Mouse (Mus musculus) intestine, embryonic 14.5 days (tissue): ENCODE results near the gene Gm10273. TPM values are rescaled to one million over a fixed set of nuclear protein-coding genes. Genes with fewer than 3 reads are reported as not detected.
"Not testable (repeated sequence)": the region's sequence is repeated elsewhere in the genome, so short reads cannot be mapped to it uniquely, and the experiment has no call there.

Experiments used
- ATAC-seq: fragments of 200-750 bp; cut with Nextera tagmentation; replicated peaks from 2 replicates; pipeline ENCODE4 v1.8.0; 2017; ENCODE audit warnings: low read depth, moderate number of reproducible peaks, moderate TSS enrichment, moderate library complexity; ENCODE audit not compliant: low FRiP score, low TSS enrichment
- DNase-seq: peaks from one replicate; pipeline ENCODE4 v3.0.0-alpha.2; 2018; ENCODE audit warnings: low spot score
- H3K27ac ChIP-seq: fragments of 300-500 bp; sonication (generic); 2 replicates; pipeline ENCODE4 v1.5.1; 2014; ENCODE audit warnings: low read depth, mild to moderate bottlenecking, control low read depth
- H3K27me3 ChIP-seq: fragments of 300-500 bp; sonication (generic); replicated peaks from 2 replicates; pipeline ENCODE4 v1.6.1; 2014; ENCODE audit warnings: low read length, control low read depth; ENCODE audit not compliant: control insufficient read depth, insufficient read depth
- H3K36me3 ChIP-seq: fragments of 300-500 bp; sonication (generic); 2 replicates; pipeline ENCODE4 v1.6.1; 2014; ENCODE audit warnings: low read length, control low read depth; ENCODE audit not compliant: control insufficient read depth, insufficient read depth
- H3K4me1 ChIP-seq: fragments of 300-500 bp; sonication (generic); replicated peaks from 2 replicates; pipeline ENCODE4 v1.6.1; 2014; ENCODE audit warnings: low read length, control low read depth, mixed read lengths; ENCODE audit not compliant: control insufficient read depth, insufficient read depth
- H3K4me2 ChIP-seq: fragments of 300-500 bp; sonication (generic); 2 replicates; pipeline ENCODE4 v1.6.1; 2014; ENCODE audit warnings: low read length
- H3K4me3 ChIP-seq: fragments of 300-500 bp; sonication (generic); 2 replicates; pipeline ENCODE4 v1.5.1; 2014; ENCODE audit warnings: low read depth, low read length, control low read depth, mixed read lengths
- H3K9ac ChIP-seq: fragments of 300-500 bp; sonication (generic); 2 replicates; pipeline ENCODE4 v1.6.1; 2014; ENCODE audit warnings: mild to moderate bottlenecking, low read length
- H3K9me3 ChIP-seq: fragments of 300-500 bp; sonication (generic); 2 replicates; pipeline ENCODE4 v1.6.1; 2016; ENCODE audit warnings: low read length, control low read depth; ENCODE audit not compliant: control insufficient read depth
- WGBS: fragments of 180-500 bp; shearing (Covaris S2); extraction: QIAGEN DNeasy Blood & Tissue Kit; methylation state at CpG from one replicate; pipeline ENCODE4 v1.1.7; 2014; 5-methylcytosine and 5-hydroxymethylcytosine counted together
- polyA plus RNA-seq: library from polyadenylated mRNA; unstranded; fragments of >200 nt; fragmentation: Nextera tagmentation; extraction: Ambion mirVana; gene quantifications from 2 replicates; pipeline ENCODE4 v1.2.1, GENCODE M21; 2014

Gene Gm10273
- polyA plus RNA-seq, 1 experiment from 2014 or later, result 10.5 TPM

DNA sequence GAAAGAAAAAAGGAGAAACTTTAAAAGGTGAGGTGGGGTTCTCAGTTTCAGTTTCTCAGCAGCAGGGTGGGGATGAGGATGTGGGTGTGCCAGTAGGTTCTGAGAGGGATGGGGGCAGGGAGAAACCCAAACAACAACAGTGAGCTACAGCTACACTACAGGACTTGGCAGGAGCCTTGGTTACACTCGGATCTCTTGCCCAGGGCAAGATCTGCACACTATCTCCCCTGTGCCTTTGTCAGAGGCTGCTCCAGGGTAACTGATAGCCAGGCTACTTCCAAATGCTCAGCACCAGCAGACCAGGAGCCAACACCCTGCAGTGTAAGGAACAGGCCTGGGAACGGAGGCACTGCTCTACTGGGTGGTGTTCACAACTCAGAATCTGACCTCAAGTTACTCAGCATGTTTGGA is 15.0 kb upstream of the Gm10273 start:
- Histone ChIP-seq H3K27me3 (no peaks in the 10 kb centered on the region), H3K4me1 (no peaks in the 10 kb centered on the region), H3K27ac (no peak overlapping the region), H3K9ac (no peak overlapping the region), H3K4me2 (no peak overlapping the region), H3K36me3 (no peaks in the 10 kb centered on the region), H3K4me3 (no peak overlapping the region), H3K9me3 (no peaks in the 10 kb centered on the region)
- 68% methylated on average over 2 of the region's 2 CpGs for WGBS
- ATAC-seq (no peak), DNase-seq (no peak)

- 84% methylated on average over 5 of the region's 10 CpGs for WGBS
- H3K9me3 ChIP-seq, result not testable (repeated sequence)
These were observed 13.9 kb upstream of the Gm10273 start for GRCm38 (mm10) chr10:59381563-59381962.

GRCm38 (mm10) chr10:59386951-59387350 is 8.5 kb upstream of the Gm10273 start:
- H3K4me3 ChIP-seq, result no peak overlapping the region
- H3K9ac ChIP-seq, result no peak overlapping the region
- H3K4me2 ChIP-seq, result no peak overlapping the region
- H3K27ac ChIP-seq, result no peak overlapping the region
- H3K4me1 ChIP-seq, result no peaks in the 10 kb centered on the region
- no peaks in the 10 kb centered on the region for H3K36me3 ChIP-seq
- H3K27me3 ChIP-seq, result no peaks in the 10 kb centered on the region
- H3K9me3 ChIP-seq, result peaks cover 5% of the 10 kb centered on the region; the same call in 1 of the 2 replicates
- DNase-seq, result no peak
- WGBS, result 95% methylated on average over 7 of the region's 8 CpGs
- no peak for ATAC-seq

More at GRCm38 (mm10) chr10:59381563-59381962, 13.9 kb upstream of the Gm10273 start:
- not testable (repeated sequence) for DNase-seq, H3K4me3 ChIP-seq, H3K9ac ChIP-seq, H3K4me1 ChIP-seq, ATAC-seq, H3K4me2 ChIP-seq, H3K36me3 ChIP-seq, H3K27me3 ChIP-seq, H3K27ac ChIP-seq

DNA sequence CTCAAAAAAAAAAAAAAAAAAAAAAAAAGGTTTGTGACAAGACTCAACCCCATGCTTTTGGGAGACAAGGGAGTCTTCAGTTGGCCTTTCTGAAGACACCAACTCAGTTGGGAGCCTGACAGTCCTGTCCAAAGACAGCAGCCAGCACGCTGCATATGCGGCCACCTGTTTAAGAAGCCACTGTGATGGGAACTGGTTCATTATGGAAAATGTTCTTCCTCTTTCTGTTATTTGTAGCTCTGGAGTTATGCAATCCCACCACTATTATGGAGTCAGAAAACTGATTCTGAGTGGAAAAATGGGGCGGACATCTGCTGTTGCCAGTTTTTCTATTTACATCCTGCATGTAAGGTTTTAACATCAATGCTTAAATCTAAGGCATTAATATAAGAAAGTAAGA is 5.8 kb upstream of the Gm10273 start:
- H3K4me1 ChIP-seq, result no peaks in the 10 kb centered on the region
- no peak overlapping the region for H3K9ac ChIP-seq
- ATAC-seq (no peak), DNase-seq (no peak)
- H3K27me3 ChIP-seq, result no peaks in the 10 kb centered on the region
- H3K9me3 ChIP-seq, result peaks cover 5% of the 10 kb centered on the region; the same call in 1 of the 2 replicates
- H3K36me3 ChIP-seq, result no peaks in the 10 kb centered on the region
- 93% methylated on average over 3 of the region's 3 CpGs for WGBS
- no peak overlapping the region for H3K27ac ChIP-seq
- H3K4me3 ChIP-seq, result no peak overlapping the region
- H3K4me2 ChIP-seq, result no peak overlapping the region

GRCm38 (mm10) chr10:59391907-59392306 is 3.5 kb upstream of the Gm10273 start:
- Histone ChIP-seq H3K36me3 (no peaks in the 10 kb centered on the region), H3K9me3 (peaks cover 5% of the 10 kb centered on the region; the same call in 1 of the 2 replicates), H3K27ac (no peak overlapping the region), H3K4me2 (no peak overlapping the region), H3K27me3 (no peaks in the 10 kb centered on the region), H3K9ac (no peak overlapping the region), H3K4me1 (no peaks in the 10 kb centered on the region), H3K4me3 (no peak overlapping the region)
- no peak for ATAC-seq
- no peak for DNase-seq
- WGBS, result 33% methylated on average over 4 of the region's 4 CpGs

- WGBS, result 50% methylated on average over 21 of the region's 21 CpGs
- Histone ChIP-seq H3K4me2 (peak within 1 kb of the TSS; percentile 37), H3K27ac (0 out of 2 replicates have a peak within 1 kb of the TSS, but pooled peaks have one; percentile 43)
These were observed 7.7 kb downstream of the Gm10273 start, which contains the start of gene Pla2g12b for GRCm38 (mm10) chr10:59402899-59403792. Gene Pla2g12b, plus strand, starts transcription at chr10:59403660.

DNA sequence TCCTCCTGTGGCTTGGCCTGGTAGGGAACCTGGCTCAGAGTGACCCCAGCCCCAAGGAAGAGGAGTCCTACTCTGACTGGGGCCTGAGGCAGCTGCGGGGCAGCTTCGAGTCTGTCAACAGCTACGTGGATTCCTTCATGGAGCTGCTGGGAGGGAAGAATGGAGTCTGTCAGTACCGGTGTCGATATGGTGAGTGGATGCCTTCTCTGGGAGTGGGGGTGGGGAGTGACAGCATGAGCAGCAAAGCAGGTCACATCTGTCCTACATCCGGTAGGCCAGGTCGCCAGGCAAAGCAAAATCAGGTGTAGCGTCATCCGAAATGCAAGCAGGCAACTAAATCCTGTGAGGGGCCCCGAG is 8.3 kb downstream of the Gm10273 start:
- Histone ChIP-seq H3K36me3 (no peaks in the 10 kb centered on the region), H3K4me3 (no peak overlapping the region), H3K4me1 (peaks cover 7% of the 10 kb centered on the region; the same call in 1 of the 2 replicates), H3K27me3 (no peaks in the 10 kb centered on the region), H3K9ac (0 out of 2 replicates have a peak overlapping the region, but pooled peaks have one; percentile 13), H3K4me2 (peak overlapping the region; percentile 37), H3K27ac (0 out of 2 replicates have a peak overlapping the region, but pooled peaks have one; percentile 43), H3K9me3 (no peaks in the 10 kb centered on the region)
- no peak for ATAC-seq
- 65% methylated on average over 10 of the region's 10 CpGs for whole genome bisulfite sequencing
- DNase-seq, result peak; percentile 61

More at GRCm38 (mm10) chr10:59402899-59403792, 7.7 kb downstream of the Gm10273 start, which contains the start of gene Pla2g12b:
- no peaks in the 10 kb centered on the region for H3K9me3 ChIP-seq
- H3K36me3 ChIP-seq, result no peaks in the 10 kb centered on the region
- no peak within 1 kb of the TSS for H3K4me3 ChIP-seq
- 0 out of 2 replicates have a peak within 1 kb of the TSS, but pooled peaks have one; percentile 13 for H3K9ac ChIP-seq
- DNase-seq, result peak; percentile 58
- peaks cover 7% of the 10 kb centered on the region; the same call in 1 of the 2 replicates for H3K4me1 ChIP-seq
- H3K27me3 ChIP-seq, result no peaks in the 10 kb centered on the region
- ATAC-seq, result peak; percentile 74; the same call in 1 of the 2 replicates

DNA sequence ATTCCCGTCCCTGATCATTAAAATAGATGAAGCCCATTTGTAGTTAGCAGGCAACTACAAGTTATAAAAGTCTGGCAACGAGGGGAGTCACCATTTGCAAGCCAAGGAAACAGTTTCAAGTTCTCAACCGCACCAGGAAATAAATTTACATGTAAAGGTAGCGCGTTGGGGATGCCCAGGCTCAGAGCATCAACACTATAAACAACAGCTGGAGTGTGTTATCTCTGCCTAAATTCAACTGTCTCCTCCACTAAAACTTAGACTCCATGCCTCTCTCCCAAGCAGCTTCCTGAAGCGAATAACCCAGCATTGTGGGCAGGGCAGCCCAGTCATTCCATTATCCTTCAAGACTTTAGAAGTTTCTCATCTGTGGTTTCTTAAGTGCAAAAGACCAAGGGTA is 13.1 kb downstream of the Gm10273 start:
- Histone ChIP-seq H3K9me3 (no peaks in the 10 kb centered on the region), H3K36me3 (no peaks in the 10 kb centered on the region)

More for the DNA sequence above, 13.1 kb downstream of the Gm10273 start:
- no peak overlapping the region for H3K4me3 ChIP-seq
- no peak overlapping the region for H3K9ac ChIP-seq
- 0 out of 2 replicates have a peak, but pooled peaks cover under 1% of the 10 kb centered on the region for H3K4me1 ChIP-seq
- no peak overlapping the region for H3K27ac ChIP-seq
- H3K4me2 ChIP-seq, result no peak overlapping the region
- no peak for DNase-seq
- 34% methylated on average over 6 of the region's 6 CpGs for WGBS
- no peaks in the 10 kb centered on the region for H3K27me3 ChIP-seq
- ATAC-seq, result no peak
